Mouse (Mus musculus): ENCODE results near the gene Kcnk1. TPM values are rescaled to one million over a fixed set of nuclear protein-coding genes. Genes with fewer than 3 reads are reported as not detected.

Gene Kcnk1
- total RNA-seq, 1 experiment: 28.0 TPM

DNA sequence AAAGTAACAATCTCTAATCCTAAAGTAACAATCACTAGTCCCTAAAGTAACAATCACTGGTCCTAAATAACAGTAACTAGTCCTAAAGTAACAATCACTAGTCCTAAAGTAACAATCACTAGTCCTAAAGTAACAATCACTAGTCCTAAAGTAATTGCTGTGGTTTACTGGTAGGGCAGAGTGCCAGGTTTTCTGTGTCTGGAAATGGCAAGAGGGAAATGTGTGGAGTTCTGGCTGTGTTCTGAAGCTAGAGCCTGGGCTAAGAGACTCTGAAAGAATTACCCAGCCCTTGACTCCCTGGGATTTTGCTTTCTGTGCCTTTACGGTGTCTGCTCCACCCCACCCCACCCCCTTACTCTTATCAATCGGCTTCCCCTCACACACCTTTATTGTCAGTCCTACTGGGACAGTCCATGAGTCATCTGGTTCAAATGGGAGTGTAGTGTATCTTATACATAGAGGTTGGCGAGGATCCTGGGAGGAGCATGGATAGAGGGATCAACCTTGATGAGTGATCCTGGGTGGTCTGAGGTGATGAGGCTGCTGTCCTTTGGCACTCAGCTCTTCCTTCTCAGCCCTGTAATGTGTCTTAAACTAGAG is 28.8 kb downstream of the Kcnk1 start:
- no peak for DNase-seq (ENCODE audit: low read depth, low spot score)
- H3K4me1 ChIP-seq (ENCODE audit: control insufficient read depth in 2 of 2, insufficient read depth in 2 of 2, low read length in 2 of 2, poor library complexity in 1 of 2): no peaks in the 10 kb centered on the region
- in situ Hi-C loops (cut with MboI; ENCODE audit: low sequenced_read_pairs in 2 of 2, unreplicated experiment in 2 of 2): no loop called here

GRCm38 (mm10) chr8:126024891-126025290 is 29.9 kb downstream of the Kcnk1 start:
- in situ Hi-C loops (cut with MboI; ENCODE audit: low sequenced_read_pairs in 2 of 2, unreplicated experiment in 2 of 2): no loop called here
- H3K9ac ChIP-seq (ENCODE audit: insufficient read depth, low read depth, low read length, poor library complexity, severe bottlenecking): no peak overlapping the region
- no peak for TF ChIP-seq ZC3H11A (IDR thresholded peaks at IDR 0.05; ENCODE audit: borderline replicate concordance, low read depth, low read length)
- TF ChIP-seq HCFC1 (IDR thresholded peaks at IDR 0.05; ENCODE audit: borderline replicate concordance, insufficient read depth, low read length): no peak
- DNase-seq (ENCODE audit: low read depth, low spot score): no peak
- H3K9me3 ChIP-seq (ENCODE audit: control insufficient read depth, insufficient read depth, low read depth, low read length): no peaks in the 10 kb centered on the region
- H3K4me3 ChIP-seq (ENCODE audit: insufficient read depth in 1 of 2, low read depth in 1 of 2, low read length in 2 of 2, poor library complexity in 1 of 2, severe bottlenecking in 1 of 2): no peak overlapping the region
- peaks cover 22% of the 10 kb centered on the region; the same call in 1 of the 2 replicates for H3K36me3 ChIP-seq (ENCODE audit: control insufficient read depth, insufficient read depth, low read length, poor library complexity, severe bottlenecking)
- H3K4me1 ChIP-seq (ENCODE audit: control insufficient read depth in 2 of 2, insufficient read depth in 2 of 2, low read length in 2 of 2, poor library complexity in 1 of 2): no peaks in the 10 kb centered on the region
- no peak overlapping the region for H3K27ac ChIP-seq (ENCODE audit: insufficient read depth, low read depth, low read length, poor library complexity, severe bottlenecking)

More for the DNA sequence above, 28.8 kb downstream of the Kcnk1 start:
- Histone ChIP-seq H3K9me3 (ENCODE audit: control insufficient read depth, insufficient read depth, low read depth, low read length) (no peaks in the 10 kb centered on the region), H3K36me3 (ENCODE audit: control insufficient read depth, insufficient read depth, low read length, poor library complexity, severe bottlenecking) (peaks cover 15% of the 10 kb centered on the region; the same call in 1 of the 2 replicates), H3K9ac (ENCODE audit: insufficient read depth, low read depth, low read length, poor library complexity, severe bottlenecking) (no peak overlapping the region), H3K27ac (ENCODE audit: insufficient read depth, low read depth, low read length, poor library complexity, severe bottlenecking) (no peak overlapping the region), H3K4me3 (ENCODE audit: insufficient read depth in 1 of 2, low read depth in 1 of 2, low read length in 2 of 2, poor library complexity in 1 of 2, severe bottlenecking in 1 of 2) (no peak overlapping the region)
- no peak for TF ChIP-seq ZNF384 (IDR thresholded peaks at IDR 0.05; ENCODE audit: low read depth, low read length)
- TF ChIP-seq ZC3H11A (IDR thresholded peaks at IDR 0.05; ENCODE audit: borderline replicate concordance, low read depth, low read length): no peak
- no peak for TF ChIP-seq CHD2 (IDR thresholded peaks at IDR 0.05; ENCODE audit: low read depth, low read length)

DNA sequence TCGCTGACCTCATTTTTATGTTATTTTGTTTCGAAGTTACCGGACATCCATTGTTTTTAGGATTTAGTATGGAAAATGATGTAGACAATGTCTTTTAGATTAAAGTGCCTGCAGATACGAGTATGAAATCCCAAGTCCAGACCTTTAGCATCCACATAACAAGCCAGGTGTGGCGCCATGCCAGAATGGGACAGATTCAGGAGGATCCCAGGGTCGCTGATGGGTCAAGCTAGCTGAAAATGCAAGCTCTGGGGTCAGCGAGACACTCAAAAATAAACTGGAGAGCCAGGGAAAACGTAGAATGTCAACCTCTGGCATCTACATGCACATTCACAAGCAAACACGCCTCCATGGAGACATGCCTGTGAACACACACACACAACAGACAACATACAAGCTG is 31.2 kb downstream of the Kcnk1 start:
- DNase-seq (ENCODE audit: low read depth, low spot score): no peak
- in situ Hi-C loops (cut with MboI; ENCODE audit: low sequenced_read_pairs in 2 of 2, unreplicated experiment in 2 of 2): no loop called here
- Histone ChIP-seq H3K36me3 (ENCODE audit: control insufficient read depth, insufficient read depth, low read length, poor library complexity, severe bottlenecking) (peaks cover 20% of the 10 kb centered on the region; the same call in 1 of the 2 replicates), H3K4me3 (ENCODE audit: insufficient read depth in 1 of 2, low read depth in 1 of 2, low read length in 2 of 2, poor library complexity in 1 of 2, severe bottlenecking in 1 of 2) (no peak overlapping the region), H3K9ac (ENCODE audit: insufficient read depth, low read depth, low read length, poor library complexity, severe bottlenecking) (no peak overlapping the region), H3K9me3 (ENCODE audit: control insufficient read depth, insufficient read depth, low read depth, low read length) (no peaks in the 10 kb centered on the region), H3K4me1 (ENCODE audit: control insufficient read depth in 2 of 2, insufficient read depth in 2 of 2, low read length in 2 of 2, poor library complexity in 1 of 2) (no peaks in the 10 kb centered on the region), H3K27ac (ENCODE audit: insufficient read depth, low read depth, low read length, poor library complexity, severe bottlenecking) (no peak overlapping the region)
- no peak for TF ChIP-seq MAFK (IDR thresholded peaks at IDR 0.05; ENCODE audit: insufficient read depth, low read depth, low read length)
- TF ChIP-seq ZNF384 (IDR thresholded peaks at IDR 0.05; ENCODE audit: low read depth, low read length): no peak

DNA sequence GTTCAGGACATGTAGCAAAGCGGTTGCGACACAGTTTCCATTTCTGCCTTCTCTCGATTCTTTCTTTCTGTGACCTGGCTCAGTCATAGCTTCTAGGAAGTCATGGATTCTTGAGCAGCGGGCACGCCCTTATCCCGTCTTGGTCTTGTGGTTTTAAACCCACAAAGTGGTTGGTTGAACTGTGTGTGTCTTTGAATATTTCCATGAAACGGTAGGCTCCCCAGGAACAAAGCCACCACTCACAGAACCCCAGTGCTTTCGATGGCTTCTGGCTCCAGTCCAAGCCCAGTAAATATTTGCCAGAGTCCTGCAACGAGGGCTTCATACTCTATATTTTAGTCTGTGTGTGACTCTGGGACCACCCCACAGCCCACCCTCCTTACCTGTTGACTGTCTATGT is 31.6 kb downstream of the Kcnk1 start:
- H3K9me3 ChIP-seq (ENCODE audit: control insufficient read depth, insufficient read depth, low read depth, low read length): no peaks in the 10 kb centered on the region
- H3K27ac ChIP-seq (ENCODE audit: insufficient read depth, low read depth, low read length, poor library complexity, severe bottlenecking): no peak overlapping the region
- DNase-seq (ENCODE audit: low read depth, low spot score): no peak
- TF ChIP-seq MAFK (IDR thresholded peaks at IDR 0.05; ENCODE audit: insufficient read depth, low read depth, low read length): no peak
- no peak for TF ChIP-seq HCFC1 (IDR thresholded peaks at IDR 0.05; ENCODE audit: borderline replicate concordance, insufficient read depth, low read length)
- no peak for TF ChIP-seq ZNF384 (IDR thresholded peaks at IDR 0.05; ENCODE audit: low read depth, low read length)
- TF ChIP-seq ZC3H11A (IDR thresholded peaks at IDR 0.05; ENCODE audit: borderline replicate concordance, low read depth, low read length): no peak
- no peak for TF ChIP-seq CHD2 (IDR thresholded peaks at IDR 0.05; ENCODE audit: low read depth, low read length)
- in situ Hi-C loops (cut with MboI; ENCODE audit: low sequenced_read_pairs in 2 of 2, unreplicated experiment in 2 of 2): no loop called here
- H3K4me3 ChIP-seq (ENCODE audit: insufficient read depth in 1 of 2, low read depth in 1 of 2, low read length in 2 of 2, poor library complexity in 1 of 2, severe bottlenecking in 1 of 2): no peak overlapping the region
- H3K9ac ChIP-seq (ENCODE audit: insufficient read depth, low read depth, low read length, poor library complexity, severe bottlenecking): no peak overlapping the region
- no peaks in the 10 kb centered on the region for H3K4me1 ChIP-seq (ENCODE audit: control insufficient read depth in 2 of 2, insufficient read depth in 2 of 2, low read length in 2 of 2, poor library complexity in 1 of 2)
- H3K36me3 ChIP-seq (ENCODE audit: control insufficient read depth, insufficient read depth, low read length, poor library complexity, severe bottlenecking): peaks cover 20% of the 10 kb centered on the region; the same call in 1 of the 2 replicates

DNA sequence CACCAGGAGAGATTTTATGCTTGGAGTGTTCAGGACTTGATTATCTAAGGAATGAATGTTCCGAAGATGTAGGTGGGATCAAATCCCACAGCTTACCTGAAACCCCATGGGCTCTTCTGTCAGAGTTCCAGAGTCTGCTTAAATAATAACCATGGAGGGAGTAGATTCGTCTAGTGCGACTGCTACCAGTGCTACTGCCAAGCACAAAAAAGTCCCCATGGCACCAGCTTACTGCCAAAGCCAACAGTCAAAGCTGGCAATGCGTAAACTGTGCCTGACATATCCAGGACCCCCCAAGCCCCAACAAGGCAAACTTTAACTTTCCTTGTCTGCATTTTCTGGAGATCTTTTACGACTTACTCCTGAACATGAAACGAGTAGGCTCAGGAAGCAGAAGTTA is 32.5 kb downstream of the Kcnk1 start:
- Histone ChIP-seq H3K9me3 (ENCODE audit: control insufficient read depth, insufficient read depth, low read depth, low read length) (no peaks in the 10 kb centered on the region), H3K36me3 (ENCODE audit: control insufficient read depth, insufficient read depth, low read length, poor library complexity, severe bottlenecking) (peaks cover 22% of the 10 kb centered on the region; the same call in 1 of the 2 replicates), H3K9ac (ENCODE audit: insufficient read depth, low read depth, low read length, poor library complexity, severe bottlenecking) (no peak overlapping the region), H3K4me3 (ENCODE audit: insufficient read depth in 1 of 2, low read depth in 1 of 2, low read length in 2 of 2, poor library complexity in 1 of 2, severe bottlenecking in 1 of 2) (no peak overlapping the region), H3K4me1 (ENCODE audit: control insufficient read depth in 2 of 2, insufficient read depth in 2 of 2, low read length in 2 of 2, poor library complexity in 1 of 2) (no peaks in the 10 kb centered on the region), H3K27ac (ENCODE audit: insufficient read depth, low read depth, low read length, poor library complexity, severe bottlenecking) (no peak overlapping the region)
- in situ Hi-C loops (cut with MboI; ENCODE audit: low sequenced_read_pairs in 2 of 2, unreplicated experiment in 2 of 2): no loop called here
- DNase-seq (ENCODE audit: low read depth, low spot score): no peak
- TF ChIP-seq CHD2 (IDR thresholded peaks at IDR 0.05; ENCODE audit: low read depth, low read length): no peak
- TF ChIP-seq MAFK (IDR thresholded peaks at IDR 0.05; ENCODE audit: insufficient read depth, low read depth, low read length): no peak
- TF ChIP-seq HCFC1 (IDR thresholded peaks at IDR 0.05; ENCODE audit: borderline replicate concordance, insufficient read depth, low read length): no peak
- no peak for TF ChIP-seq ZC3H11A (IDR thresholded peaks at IDR 0.05; ENCODE audit: borderline replicate concordance, low read depth, low read length)
- no peak for TF ChIP-seq ZNF384 (IDR thresholded peaks at IDR 0.05; ENCODE audit: low read depth, low read length)
